Mouse (Mus musculus) forebrain, embryonic 10.5 days (tissue): ENCODE results near the gene Smim12. TPM values are rescaled to one million over a fixed set of nuclear protein-coding genes. Genes with fewer than 3 reads are reported as not detected.

Source experiments
- DNase-seq: peaks from one replicate; pipeline ENCODE4 v3.0.0-alpha.2; 2017; ENCODE audit warnings: low spot score; ENCODE audit errors: extremely low spot score
- H3K27ac ChIP-seq: fragments of 300-500 bp; sonication (generic); 2 replicates; pipeline ENCODE4 v1.5.1; 2016; ENCODE audit warnings: mild to moderate bottlenecking
- H3K27me3 ChIP-seq: fragments of 300-500 bp; sonication (generic); 2 replicates; pipeline ENCODE4 v1.6.1; 2016; ENCODE audit warnings: mild to moderate bottlenecking; ENCODE audit not compliant: poor library complexity, severe bottlenecking
- H3K36me3 ChIP-seq: fragments of 300-500 bp; sonication (generic); replicated peaks from 2 replicates; pipeline ENCODE4 v1.6.1; 2016; ENCODE audit warnings: mild to moderate bottlenecking, moderate library complexity
- H3K4me1 ChIP-seq: fragments of 300-500 bp; sonication (generic); 2 replicates; pipeline ENCODE4 v1.6.1; 2016
- H3K4me3 ChIP-seq: fragments of 300-500 bp; sonication (generic); 2 replicates; pipeline ENCODE4 v1.5.1; 2016; ENCODE audit warnings: mild to moderate bottlenecking, moderate library complexity
- H3K9me3 ChIP-seq: fragments of 300-500 bp; sonication (generic); 2 replicates; pipeline ENCODE4 v1.6.1; 2016; ENCODE audit warnings: mild to moderate bottlenecking, moderate library complexity
- WGBS: fragments of 180-500 bp; shearing (Covaris S2); methylation state at CpG from one replicate; pipeline ENCODE4 v1.1.7; 2016; 5-methylcytosine and 5-hydroxymethylcytosine counted together
- polyA plus RNA-seq: library from polyadenylated mRNA; unstranded; fragments of >200 nt; fragmentation: Nextera tagmentation; extraction: Ambion mirVana; gene quantifications from 2 replicates; pipeline ENCODE4 v1.2.1, GENCODE M21; 2016

The Smim12 gene
- polyA plus RNA-seq, 1 experiment from 2014 or later, result 78.0 TPM

GRCm38 (mm10) chr4:127289039-127289548 lies 45.5 kb downstream of the Smim12 start:
- Histone ChIP-seq H3K4me1 (peaks cover 9% of the 10 kb centered on the region), H3K27me3 (no peaks in the 10 kb centered on the region), H3K36me3 (no peaks in the 10 kb centered on the region), H3K9me3 (no peaks in the 10 kb centered on the region), H3K27ac (no peak overlapping the region), H3K4me3 (no peak overlapping the region)
- no peak for DNase-seq
- 75% methylated on average over 6 of the region's 6 CpGs for WGBS

GRCm38 (mm10) chr4:127292631-127293030 lies 49.0 kb downstream of the Smim12 start:
- Histone ChIP-seq H3K27me3 (no peaks in the 10 kb centered on the region), H3K36me3 (no peaks in the 10 kb centered on the region), H3K4me1 (peaks cover 9% of the 10 kb centered on the region), H3K9me3 (no peaks in the 10 kb centered on the region), H3K4me3 (no peak overlapping the region), H3K27ac (no peak overlapping the region)
- 83% methylated on average over 5 of the region's 5 CpGs for WGBS
- DNase-seq, result no peak

Other genes with a start within 250 kb of the Smim12 start
- gene Sfpq, start 222.5 kb upstream of the Smim12 start, polyA plus RNA-seq, result 107 and 110 TPM in 2 replicates
- 38.9 and 39.4 TPM in 2 replicates for gene Zmym1, start 182.6 kb upstream of the Smim12 start, polyA plus RNA-seq
- gene Zmym6, start 166.4 kb upstream of the Smim12 start, polyA plus RNA-seq, result 19.9 and 21.0 TPM in 2 replicates
- gene Tmem35b, start 120.1 kb upstream of the Smim12 start, polyA plus RNA-seq, result 13.4 and 13.5 TPM in 2 replicates
- 1.0 and 1.2 TPM in 2 replicates for gene Dlgap3, start 74.6 kb upstream of the Smim12 start, polyA plus RNA-seq
- 9.6 and 11.1 TPM in 2 replicates for gene Gja4, start 70.3 kb downstream of the Smim12 start, polyA plus RNA-seq
- 2.1 and 3.1 TPM in 2 replicates for gene Gjb3, start 87.1 kb downstream of the Smim12 start, polyA plus RNA-seq
- gene Gjb4, start 110.3 kb downstream of the Smim12 start, polyA plus RNA-seq, result not detected in 2 replicates
- 0.58 and 0.82 TPM in 2 replicates for gene Gjb5, start 114.4 kb downstream of the Smim12 start, polyA plus RNA-seq